Mouse (Mus musculus): Measurements from ENCODE around the gene Tsfm.

GRCm38 (mm10) chr10:127069281-127070189 lies 38.9 kb upstream of the Tsfm start:
- TF ChIP-seq CTCF (IDR thresholded peaks at IDR 0.05; ENCODE audit: borderline replicate concordance, control insufficient read depth, extremely low read depth, insufficient read depth, low read length, poor library complexity) = no peak
- TF ChIP-seq POLR2A (IDR thresholded peaks at IDR 0.05; ENCODE audit: control insufficient read depth, extremely low read depth, insufficient read depth, low read length, poor library complexity) = no peak
